Mouse (Mus musculus): ENCODE measurements around the gene Pik3c2g. TPM values are rescaled to one million over a fixed set of nuclear protein-coding genes. Genes with fewer than 3 reads are reported as not detected.
"Not testable (repeated sequence)": the region's sequence is repeated elsewhere in the genome, so short reads cannot be mapped to it uniquely, and the experiment has no call there.

The Pik3c2g gene
- polyA plus RNA-seq, 1 experiment: not detected

DNA sequence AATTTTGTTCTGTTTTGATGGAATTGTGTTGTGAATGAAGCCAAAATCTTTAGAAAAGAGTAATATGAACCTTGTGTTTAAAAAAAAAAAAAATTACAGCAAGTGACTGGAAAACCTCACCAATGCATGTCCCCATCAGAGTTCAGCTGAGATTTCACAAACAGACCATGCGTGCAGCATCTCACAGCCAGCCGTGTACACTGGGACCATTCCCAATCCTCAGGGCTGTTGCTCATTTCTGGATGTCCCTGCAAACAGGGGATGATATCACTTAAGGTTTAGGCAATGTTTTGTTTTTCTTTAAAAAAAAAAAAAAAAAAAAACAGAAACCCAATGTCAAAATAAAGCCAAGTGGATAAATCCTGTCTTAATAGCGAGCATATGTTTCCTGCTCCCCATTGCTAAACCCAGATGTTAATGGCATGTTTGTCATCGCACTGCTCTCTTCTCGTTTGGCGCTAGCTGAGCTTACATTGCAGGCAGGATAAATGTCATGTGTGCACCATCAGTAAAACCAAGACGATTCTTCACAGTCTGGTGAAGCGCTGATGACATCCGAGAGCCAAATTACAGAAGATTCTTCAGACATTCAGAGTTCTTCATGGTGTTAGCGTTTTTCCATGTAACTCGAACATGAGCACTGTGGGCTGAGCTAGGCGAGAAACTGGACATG, 322.1 kb downstream of the Pik3c2g start:
- no peaks in the 10 kb centered on the region for H3K36me3 ChIP-seq (ENCODE audit: control insufficient read depth, insufficient read depth, low read length)
- whole genome bisulfite sequencing: 89% methylated on average over 12 of the region's 12 CpGs
- DNase-seq: no peak
- H3K27ac ChIP-seq (ENCODE audit: control insufficient read depth, insufficient read depth, low read length): no peak overlapping the region
- no peaks in the 10 kb centered on the region for H3K4me1 ChIP-seq (replicated peaks; ENCODE audit: control insufficient read depth, insufficient read depth, low read length)
- no peaks in the 10 kb centered on the region for H3K27me3 ChIP-seq (ENCODE audit: control insufficient read depth, insufficient read depth, low read length)
- no peak for TF ChIP-seq CTCF (IDR thresholded peaks at IDR 0.05; ENCODE audit: borderline replicate concordance, control insufficient read depth, extremely low read depth, insufficient read depth, low read length, poor library complexity)
- no peak for TF ChIP-seq POLR2A (IDR thresholded peaks at IDR 0.05; ENCODE audit: control insufficient read depth, extremely low read depth, insufficient read depth, low read length, poor library complexity)
- no peak overlapping the region for H3K4me3 ChIP-seq (ENCODE audit: control insufficient read depth, insufficient read depth, low read length)

DNA sequence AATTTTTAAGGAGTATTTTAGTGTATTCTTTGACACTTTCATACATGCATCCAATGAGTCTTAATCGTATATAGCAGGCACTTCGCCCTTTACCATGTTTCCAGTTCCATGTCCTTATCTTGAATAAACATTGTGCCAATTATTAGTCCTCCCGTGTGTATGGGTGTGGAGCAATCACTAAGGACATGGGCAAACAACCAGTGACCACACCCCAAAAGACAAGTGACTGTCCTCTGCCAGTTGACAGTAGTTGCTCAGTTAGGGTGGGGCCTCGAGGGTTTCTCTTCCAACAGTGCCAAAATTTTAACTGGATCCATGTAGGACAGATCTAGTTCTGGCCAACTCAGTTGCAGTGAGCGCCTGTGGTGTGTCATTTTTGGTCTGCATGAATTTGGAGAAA, 341.7 kb downstream of the Pik3c2g start:
- H3K27me3 ChIP-seq (ENCODE audit: control insufficient read depth, insufficient read depth, low read length): no peaks in the 10 kb centered on the region
- H3K36me3 ChIP-seq (ENCODE audit: control insufficient read depth, insufficient read depth, low read length): no peaks in the 10 kb centered on the region
- H3K27ac ChIP-seq (ENCODE audit: control insufficient read depth, insufficient read depth, low read length): no peak overlapping the region
- DNase-seq: no peak
- WGBS: 77% methylated on average over 5 of the region's 5 CpGs
- H3K4me1 ChIP-seq (replicated peaks; ENCODE audit: control insufficient read depth, insufficient read depth, low read length): no peaks in the 10 kb centered on the region
- H3K4me3 ChIP-seq (ENCODE audit: control insufficient read depth, insufficient read depth, low read length): no peak overlapping the region
- TF ChIP-seq CTCF (IDR thresholded peaks at IDR 0.05; ENCODE audit: borderline replicate concordance, control insufficient read depth, extremely low read depth, insufficient read depth, low read length, poor library complexity) (no peak), POLR2A (IDR thresholded peaks at IDR 0.05; ENCODE audit: control insufficient read depth, extremely low read depth, insufficient read depth, low read length, poor library complexity) (no peak)

DNA sequence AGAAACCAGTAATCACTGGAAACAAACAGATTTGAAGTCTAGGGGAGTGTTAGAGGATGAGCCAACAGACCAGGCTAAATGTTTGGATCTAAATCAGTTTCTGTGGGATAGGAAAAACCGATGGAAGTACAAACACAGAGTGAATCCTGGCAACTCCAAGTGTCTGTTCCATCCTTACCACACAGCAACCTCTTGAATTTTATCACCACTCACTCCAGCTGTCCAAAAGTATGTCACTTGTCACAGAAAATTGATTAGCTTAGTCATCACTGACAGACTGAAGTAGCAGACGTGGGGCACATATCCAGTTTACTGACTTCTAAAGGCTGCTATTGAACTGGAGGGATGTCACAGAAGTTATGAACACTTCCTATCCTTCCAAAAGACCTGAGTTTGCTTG, 347.8 kb downstream of the Pik3c2g start:
- no peak for DNase-seq
- Histone ChIP-seq H3K36me3 (ENCODE audit: control insufficient read depth, insufficient read depth, low read length) (no peaks in the 10 kb centered on the region), H3K27me3 (ENCODE audit: control insufficient read depth, insufficient read depth, low read length) (no peaks in the 10 kb centered on the region), H3K27ac (ENCODE audit: control insufficient read depth, insufficient read depth, low read length) (no peak overlapping the region), H3K4me1 (replicated peaks; ENCODE audit: control insufficient read depth, insufficient read depth, low read length) (no peaks in the 10 kb centered on the region), H3K4me3 (ENCODE audit: control insufficient read depth, insufficient read depth, low read length) (no peak overlapping the region)
- 73% methylated on average over 2 of the region's 2 CpGs for WGBS
- TF ChIP-seq CTCF (IDR thresholded peaks at IDR 0.05; ENCODE audit: borderline replicate concordance, control insufficient read depth, extremely low read depth, insufficient read depth, low read length, poor library complexity) (no peak), POLR2A (IDR thresholded peaks at IDR 0.05; ENCODE audit: control insufficient read depth, extremely low read depth, insufficient read depth, low read length, poor library complexity) (no peak)

DNA sequence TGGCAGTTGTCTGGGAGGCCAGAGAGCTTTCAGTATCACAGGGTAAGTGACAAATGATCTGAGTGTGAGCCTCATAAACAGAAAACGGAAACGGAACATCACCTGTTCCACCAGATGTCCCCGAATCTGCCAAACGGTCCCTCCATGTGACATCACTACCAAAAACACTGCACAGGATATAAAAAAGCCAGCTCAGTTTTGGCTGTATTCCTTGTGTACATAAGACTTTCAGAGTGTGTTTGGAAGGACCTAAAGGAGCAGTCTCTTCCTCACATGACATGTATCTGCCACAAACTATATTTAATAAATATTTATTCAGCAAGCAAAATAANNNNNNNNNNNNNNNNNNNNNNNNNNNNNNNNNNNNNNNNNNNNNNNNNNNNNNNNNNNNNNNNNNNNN, 350.6 kb downstream of the Pik3c2g start:
- not testable (repeated sequence) for H3K27ac ChIP-seq (ENCODE audit: control insufficient read depth, insufficient read depth, low read length); H3K4me1 ChIP-seq (replicated peaks; ENCODE audit: control insufficient read depth, insufficient read depth, low read length); H3K36me3 ChIP-seq (ENCODE audit: control insufficient read depth, insufficient read depth, low read length); DNase-seq; H3K4me3 ChIP-seq (ENCODE audit: control insufficient read depth, insufficient read depth, low read length); H3K27me3 ChIP-seq (ENCODE audit: control insufficient read depth, insufficient read depth, low read length)
- WGBS: 88% methylated on average over 4 of the region's 4 CpGs

DNA sequence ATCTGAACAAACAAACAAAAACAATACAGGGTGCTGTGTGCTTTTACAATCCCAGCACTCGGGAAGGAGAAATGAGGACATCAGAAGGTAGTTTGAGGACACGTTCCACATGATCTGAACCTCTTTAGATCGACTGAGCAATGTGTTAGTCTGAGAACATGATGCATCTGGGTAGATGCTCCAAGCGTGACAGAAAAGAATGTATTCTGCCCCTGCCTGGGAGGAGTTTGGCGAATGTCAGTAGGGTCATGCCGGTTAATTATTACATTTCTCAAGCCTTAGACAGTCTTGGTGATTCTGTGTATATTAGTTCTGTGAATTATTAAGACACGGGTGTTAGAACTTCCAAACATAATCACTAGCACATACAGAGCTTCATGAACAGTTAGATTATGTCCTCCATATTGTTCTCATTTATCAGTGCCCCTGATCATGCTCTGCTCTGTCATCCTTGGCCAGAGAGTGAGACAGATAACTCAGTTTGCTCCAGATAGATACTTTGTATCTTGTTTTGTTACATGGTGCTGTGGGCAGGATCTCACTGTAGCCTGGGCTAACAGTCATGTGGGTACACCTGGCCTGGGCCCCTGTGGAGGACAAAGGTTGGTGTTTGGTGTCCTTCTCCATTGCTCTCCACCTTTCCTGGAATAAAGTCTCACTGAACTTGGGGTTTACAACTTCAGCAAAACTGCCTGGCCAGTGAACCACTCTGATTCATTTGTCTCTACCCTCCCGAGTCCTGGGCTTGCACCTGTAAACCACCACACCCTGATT, 360.3 kb downstream of the Pik3c2g start:
- H3K27me3 ChIP-seq (ENCODE audit: control insufficient read depth, insufficient read depth, low read length): no peaks in the 10 kb centered on the region
- DNase-seq: no peak
- no peak overlapping the region for H3K27ac ChIP-seq (ENCODE audit: control insufficient read depth, insufficient read depth, low read length)
- no peak overlapping the region for H3K4me3 ChIP-seq (ENCODE audit: control insufficient read depth, insufficient read depth, low read length)
- no peaks in the 10 kb centered on the region for H3K36me3 ChIP-seq (ENCODE audit: control insufficient read depth, insufficient read depth, low read length)
- TF ChIP-seq POLR2A (IDR thresholded peaks at IDR 0.05; ENCODE audit: control insufficient read depth, extremely low read depth, insufficient read depth, low read length, poor library complexity): no peak
- no peak for TF ChIP-seq CTCF (IDR thresholded peaks at IDR 0.05; ENCODE audit: borderline replicate concordance, control insufficient read depth, extremely low read depth, insufficient read depth, low read length, poor library complexity)
- no peaks in the 10 kb centered on the region for H3K4me1 ChIP-seq (replicated peaks; ENCODE audit: control insufficient read depth, insufficient read depth, low read length)
- 90% methylated on average over 8 of the region's 8 CpGs for whole genome bisulfite sequencing

DNA sequence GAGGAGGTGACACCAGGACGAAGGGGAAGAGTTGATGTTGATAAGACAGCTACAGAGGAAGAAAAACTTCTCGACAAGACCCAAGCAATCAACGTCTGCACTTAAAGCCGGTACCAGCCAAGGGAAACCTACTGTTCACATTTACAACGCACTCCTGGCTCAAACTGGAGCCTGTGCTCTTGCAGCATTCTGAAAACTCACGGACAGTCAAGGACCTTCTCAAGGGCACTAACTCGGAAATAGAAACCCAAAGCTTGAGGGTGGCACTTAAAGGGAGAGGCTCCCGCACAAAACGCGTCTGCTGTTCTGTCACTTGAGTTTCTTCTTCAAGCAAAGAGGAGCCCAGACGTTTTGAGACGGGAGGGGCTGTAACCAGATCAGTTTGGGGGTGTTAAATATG, 366.6 kb downstream of the Pik3c2g start:
- 88% methylated on average over 12 of the region's 12 CpGs for WGBS
- Histone ChIP-seq H3K27ac (ENCODE audit: control insufficient read depth, insufficient read depth, low read length) (no peak overlapping the region), H3K4me3 (ENCODE audit: control insufficient read depth, insufficient read depth, low read length) (no peak overlapping the region), H3K27me3 (ENCODE audit: control insufficient read depth, insufficient read depth, low read length) (no peaks in the 10 kb centered on the region), H3K36me3 (ENCODE audit: control insufficient read depth, insufficient read depth, low read length) (no peaks in the 10 kb centered on the region), H3K4me1 (replicated peaks; ENCODE audit: control insufficient read depth, insufficient read depth, low read length) (no peaks in the 10 kb centered on the region)
- no peak for DNase-seq
- TF ChIP-seq CTCF (IDR thresholded peaks at IDR 0.05; ENCODE audit: borderline replicate concordance, control insufficient read depth, extremely low read depth, insufficient read depth, low read length, poor library complexity) (no peak), POLR2A (IDR thresholded peaks at IDR 0.05; ENCODE audit: control insufficient read depth, extremely low read depth, insufficient read depth, low read length, poor library complexity) (no peak)

Measured in thymus, adult 2 months (tissue).